Mouse (Mus musculus): ENCODE measurements around the gene Cfdp1.

GRCm38 (mm10) chr8:111726102-111726900 lies 127.8 kb downstream of the Cfdp1 start:
- TF ChIP-seq CTCF (IDR thresholded peaks at IDR 0.05; ENCODE audit: borderline replicate concordance, extremely low read depth, insufficient read depth, insufficient read length): no peak
- no peak for TF ChIP-seq POLR2A (IDR thresholded peaks at IDR 0.05; ENCODE audit: borderline replicate concordance, extremely low read depth, insufficient read depth, insufficient read length, poor library complexity, severe bottlenecking)

Measured in brain, embryonic 14.5 days (tissue).